Mouse (Mus musculus) forebrain, embryonic 14.5 days (tissue): ENCODE measurements at regions not wholly inside any gene's neighbourhood (a gene's known extent, or its start where the extent isn't known, plus 50 kb on each side); places are given as distances from the start of the nearest gene placed in this dataset.

ENCODE experiments used
- ATAC-seq: fragments of 200-750 bp; cut with Nextera tagmentation; 2 replicates; pipeline ENCODE4 v1.8.0; 2017; ENCODE audit warnings: mild to moderate bottlenecking, moderate library complexity
- DNase-seq: peaks from one replicate; pipeline ENCODE4 v3.0.0-alpha.2; 2015; ENCODE audit warnings: low spot score
- H3K27ac ChIP-seq: fragments of 300-500 bp; sonication (generic); 2 replicates; pipeline ENCODE4 v1.5.1; 2014; ENCODE audit warnings: low read depth, mild to moderate bottlenecking, control low read depth, low read length, moderate library complexity
- H3K27me3 ChIP-seq: fragments of 300-500 bp; sonication (generic); replicated peaks from 2 replicates; pipeline ENCODE4 v1.6.1; 2014; ENCODE audit warnings: low read length, control low read depth, mixed read lengths; ENCODE audit not compliant: control insufficient read depth, insufficient read depth
- H3K36me3 ChIP-seq: fragments of 300-500 bp; sonication (generic); 2 replicates; pipeline ENCODE4 v1.6.1; 2014; ENCODE audit warnings: low read length, control low read depth; ENCODE audit not compliant: control insufficient read depth, insufficient read depth
- H3K4me1 ChIP-seq: fragments of 300-500 bp; sonication (generic); 2 replicates; pipeline ENCODE4 v1.6.1; 2014; ENCODE audit warnings: antibody characterized with exemption, low read length, control low read depth; ENCODE audit not compliant: control insufficient read depth, insufficient read depth
- H3K4me2 ChIP-seq: fragments of 300-500 bp; sonication (generic); 2 replicates; pipeline ENCODE4 v1.6.1; 2014; ENCODE audit warnings: mild to moderate bottlenecking, control low read depth, low read length
- H3K4me3 ChIP-seq: fragments of 300-500 bp; sonication (generic); 2 replicates; pipeline ENCODE4 v1.5.1; 2014; ENCODE audit warnings: low read depth, low read length, control low read depth
- H3K9ac ChIP-seq: fragments of 300-500 bp; sonication (generic); 2 replicates; pipeline ENCODE4 v1.6.1; 2014; ENCODE audit warnings: mild to moderate bottlenecking, low read length, control low read depth, moderate library complexity
- H3K9me3 ChIP-seq: fragments of 300-500 bp; sonication (generic); replicated peaks from 2 replicates; pipeline ENCODE4 v1.6.1; 2016; ENCODE audit warnings: low read length, control low read depth, mixed read lengths; ENCODE audit not compliant: control insufficient read depth
- WGBS: fragments of 180-500 bp; shearing (Covaris S2); extraction: QIAGEN DNeasy Blood & Tissue Kit; methylation state at CpG from one replicate; pipeline ENCODE4 v1.1.7; 2014; 5-methylcytosine and 5-hydroxymethylcytosine counted together

GRCm38 (mm10) chr2:108686019-108686743, 594.4 kb upstream of the Kif18a start:
- no peaks in the 10 kb centered on the region for H3K36me3 ChIP-seq
- H3K4me2 ChIP-seq = no peak overlapping the region
- no peaks in the 10 kb centered on the region for H3K27me3 ChIP-seq
- H3K9me3 ChIP-seq = no peaks in the 10 kb centered on the region
- H3K4me1 ChIP-seq = no peaks in the 10 kb centered on the region
- no peak for ATAC-seq
- H3K27ac ChIP-seq = no peak overlapping the region
- no peak overlapping the region for H3K4me3 ChIP-seq
- no peak overlapping the region for H3K9ac ChIP-seq
- 83% methylated on average over 6 of the region's 6 CpGs for WGBS
- peak; percentile 18 for DNase-seq

- no peaks in the 10 kb centered on the region for H3K4me1 ChIP-seq
- H3K4me3 ChIP-seq = no peak overlapping the region
- no peaks in the 10 kb centered on the region for H3K9me3 ChIP-seq
- peak; percentile 74 for DNase-seq
- no peak overlapping the region for H3K4me2 ChIP-seq
- no peaks in the 10 kb centered on the region for H3K27me3 ChIP-seq
- no peak; the same call in 1 of the 2 replicates for ATAC-seq
- 55% methylated on average over 4 of the region's 4 CpGs for WGBS
- no peak overlapping the region for H3K27ac ChIP-seq
- no peaks in the 10 kb centered on the region for H3K36me3 ChIP-seq
- H3K9ac ChIP-seq = no peak overlapping the region
Observed at GRCm38 (mm10) chr2:108690091-108690490, 590.4 kb upstream of the Kif18a start.

- no peak overlapping the region for H3K4me3 ChIP-seq
- no peak for ATAC-seq
- DNase-seq = no peak
- no peaks in the 10 kb centered on the region for H3K9me3 ChIP-seq
- no peak overlapping the region for H3K9ac ChIP-seq
- H3K27ac ChIP-seq = no peak overlapping the region
- no peaks in the 10 kb centered on the region for H3K27me3 ChIP-seq
- H3K4me2 ChIP-seq = no peak overlapping the region
- H3K4me1 ChIP-seq = no peaks in the 10 kb centered on the region
- 75% methylated on average over 10 of the region's 10 CpGs for WGBS
- H3K36me3 ChIP-seq = no peaks in the 10 kb centered on the region
Observed at GRCm38 (mm10) chr2:108691156-108692007, 589.2 kb upstream of the Kif18a start.

- H3K36me3 ChIP-seq = no peaks in the 10 kb centered on the region
- no peaks in the 10 kb centered on the region for H3K27me3 ChIP-seq
- no peak for ATAC-seq
- DNase-seq = no peak
- no peak overlapping the region for H3K4me2 ChIP-seq
- no peak overlapping the region for H3K27ac ChIP-seq
- no peaks in the 10 kb centered on the region for H3K4me1 ChIP-seq
- H3K9me3 ChIP-seq = no peaks in the 10 kb centered on the region
- H3K9ac ChIP-seq = no peak overlapping the region
- 81% methylated on average over 7 of the region's 7 CpGs for WGBS
- no peak overlapping the region for H3K4me3 ChIP-seq
Observed at GRCm38 (mm10) chr2:108701308-108701707, 579.2 kb upstream of the Kif18a start.

- Histone ChIP-seq H3K9ac (no peak overlapping the region), H3K4me2 (no peak overlapping the region), H3K27ac (no peak overlapping the region), H3K27me3 (no peaks in the 10 kb centered on the region), H3K4me1 (no peaks in the 10 kb centered on the region), H3K36me3 (no peaks in the 10 kb centered on the region), H3K9me3 (no peaks in the 10 kb centered on the region), H3K4me3 (no peak overlapping the region)
- 83% methylated on average over 5 of the region's 5 CpGs for WGBS
- ATAC-seq (no peak), DNase-seq (no peak)
Observed at GRCm38 (mm10) chr2:108707856-108708855, 572.4 kb upstream of the Kif18a start.

- 88% methylated on average over 3 of the region's 3 CpGs for WGBS
- no peak for ATAC-seq
- H3K9ac ChIP-seq = no peak overlapping the region
Observed at GRCm38 (mm10) chr2:108742079-108742478, 538.5 kb upstream of the Kif18a start.

GRCm38 (mm10) chr2:108743511-108743910, 537.0 kb upstream of the Kif18a start:
- ATAC-seq = no peak
- no peaks in the 10 kb centered on the region for H3K27me3 ChIP-seq
- H3K4me3 ChIP-seq = no peak overlapping the region
- H3K9me3 ChIP-seq = no peaks in the 10 kb centered on the region
- DNase-seq = no peak
- H3K9ac ChIP-seq = no peak overlapping the region
- 74% methylated on average over 2 of the region's 2 CpGs for WGBS
- H3K27ac ChIP-seq = no peak overlapping the region
- no peaks in the 10 kb centered on the region for H3K36me3 ChIP-seq
- no peaks in the 10 kb centered on the region for H3K4me1 ChIP-seq
- H3K4me2 ChIP-seq = no peak overlapping the region

More at GRCm38 (mm10) chr2:108742079-108742478, 538.5 kb upstream of the Kif18a start:
- no peak overlapping the region for H3K27ac ChIP-seq
- H3K27me3 ChIP-seq = no peaks in the 10 kb centered on the region
- H3K4me2 ChIP-seq = no peak overlapping the region
- no peaks in the 10 kb centered on the region for H3K36me3 ChIP-seq
- no peaks in the 10 kb centered on the region for H3K9me3 ChIP-seq
- DNase-seq = no peak
- H3K4me3 ChIP-seq = no peak overlapping the region
- H3K4me1 ChIP-seq = no peaks in the 10 kb centered on the region

GRCm38 (mm10) chr2:108744797-108745196, 535.7 kb upstream of the Kif18a start:
- H3K4me1 ChIP-seq = no peaks in the 10 kb centered on the region
- no peak overlapping the region for H3K4me3 ChIP-seq
- 90% methylated on average over 2 of the region's 2 CpGs for WGBS
- H3K36me3 ChIP-seq = no peaks in the 10 kb centered on the region
- H3K27ac ChIP-seq = no peak overlapping the region
- H3K4me2 ChIP-seq = no peak overlapping the region
- DNase-seq (no peak), ATAC-seq (no peak)
- H3K9ac ChIP-seq = no peak overlapping the region
- no peaks in the 10 kb centered on the region for H3K27me3 ChIP-seq
- H3K9me3 ChIP-seq = no peaks in the 10 kb centered on the region
